Mouse (Mus musculus) right cerebral cortex, postnatal 25 days (tissue): Measurements from ENCODE around the gene 1700092M07Rik.
"Not testable (repeated sequence)": the region's sequence is repeated elsewhere in the genome, so short reads cannot be mapped to it uniquely, and the experiment has no call there.

ENCODE experiments used
- DNase-seq: peaks from one replicate; pipeline ENCODE4 v3.0.0; 2022

The 1700092M07Rik gene

GRCm38 (mm10) chr19:8716767-8717475 lies 23.6 kb upstream of the 1700092M07Rik start:
- no peak for DNase-seq

GRCm38 (mm10) chr19:8718357-8718756 lies 22.2 kb upstream of the 1700092M07Rik start:
- no peak for DNase-seq

- DNase-seq: not testable (repeated sequence)
Observed at GRCm38 (mm10) chr19:8719037-8719436, 21.5 kb upstream of the 1700092M07Rik start.

- DNase-seq: no peak
Observed at GRCm38 (mm10) chr19:8721378-8721777, 19.1 kb upstream of the 1700092M07Rik start.

GRCm38 (mm10) chr19:8722021-8722420 lies 18.5 kb upstream of the 1700092M07Rik start:
- DNase-seq: no peak

- DNase-seq: no peak
Observed at GRCm38 (mm10) chr19:8722559-8722906, 18.0 kb upstream of the 1700092M07Rik start.

GRCm38 (mm10) chr19:8722907-8723573 lies 17.5 kb upstream of the 1700092M07Rik start, which contains the start of gene Slc3a2:
Gene Slc3a2, minus strand, starts transcription at chr19:8723369.
- peak; percentile 96 for DNase-seq

GRCm38 (mm10) chr19:8723574-8724346 lies 16.8 kb upstream of the 1700092M07Rik start:
- no peak for DNase-seq

GRCm38 (mm10) chr19:8724392-8724791 lies 16.1 kb upstream of the 1700092M07Rik start:
- DNase-seq: no peak

- no peak for DNase-seq
Observed at GRCm38 (mm10) chr19:8725081-8725613, 15.4 kb upstream of the 1700092M07Rik start.

- DNase-seq: no peak
Observed at GRCm38 (mm10) chr19:8726609-8727390, 13.7 kb upstream of the 1700092M07Rik start.

- DNase-seq: no peak
Observed at GRCm38 (mm10) chr19:8727495-8728114, 12.9 kb upstream of the 1700092M07Rik start.

- not testable (repeated sequence) for DNase-seq
Observed at GRCm38 (mm10) chr19:8728335-8729099, 12.0 kb upstream of the 1700092M07Rik start.

GRCm38 (mm10) chr19:8734334-8734733 lies 6.2 kb upstream of the 1700092M07Rik start:
- no peak for DNase-seq

GRCm38 (mm10) chr19:8735389-8736159 lies 4.9 kb upstream of the 1700092M07Rik start, which contains the start of gene Wdr74:
Gene Wdr74, plus strand, starts transcription at chr19:8735827.
- DNase-seq: peak; percentile 93

- no peak for DNase-seq
Observed at GRCm38 (mm10) chr19:8736160-8736467, 4.4 kb upstream of the 1700092M07Rik start.

GRCm38 (mm10) chr19:8738911-8739310 lies 1.6 kb upstream of the 1700092M07Rik start:
- DNase-seq: no peak

GRCm38 (mm10) chr19:8739646-8740045 lies 872 bp upstream of the 1700092M07Rik start:
- DNase-seq: no peak

GRCm38 (mm10) chr19:8741243-8741869 lies 838 bp downstream of the 1700092M07Rik start, which contains the start of gene Stx5a:
Gene Stx5a, plus strand, starts transcription at chr19:8741413.
- peak; percentile 94 for DNase-seq

GRCm38 (mm10) chr19:8742176-8742575 lies 1.7 kb downstream of the 1700092M07Rik start:
- DNase-seq: no peak
